Mouse (Mus musculus): ENCODE data around the gene Pard3. TPM values are rescaled to one million over a fixed set of nuclear protein-coding genes. Genes with fewer than 3 reads are reported as not detected.

Gene Pard3
- polyA plus RNA-seq, 1 experiment, result 51.2 TPM

GRCm38 (mm10) chr8:127377775-127378174, 314.1 kb downstream of the Pard3 start:
- Histone ChIP-seq H3K36me3 (ENCODE audit: control insufficient read depth, insufficient read depth, low read length) (no peaks in the 10 kb centered on the region; the same call in 1 of the 2 replicates), H3K4me3 (ENCODE audit: insufficient read depth, low read depth, low read length) (no peak overlapping the region), H3K4me1 (ENCODE audit: control insufficient read depth, insufficient read depth, low read length) (no peaks in the 10 kb centered on the region), H3K27me3 (replicated peaks; ENCODE audit: control insufficient read depth, insufficient read depth, low read length) (no peaks in the 10 kb centered on the region), H3K27ac (ENCODE audit: insufficient read depth, low read depth, low read length) (no peak overlapping the region; the same call in 1 of the 2 replicates)
- no peak for TF ChIP-seq CTCF (conservative IDR thresholded peaks at IDR 0.05; ENCODE audit: insufficient read depth, insufficient read length, low read depth, low read length)
- TF ChIP-seq POLR2A (IDR thresholded peaks at IDR 0.05; ENCODE audit: low read depth, low read length), result no peak
- whole genome bisulfite sequencing, result 19% methylated on average over 2 of the region's 2 CpGs
- no peak for DNase-seq

- DNase-seq, result no peak
These were observed 315.5 kb downstream of the Pard3 start for GRCm38 (mm10) chr8:127378994-127379858.

GRCm38 (mm10) chr8:127381259-127381658, 317.6 kb downstream of the Pard3 start:
- Histone ChIP-seq H3K4me1 (ENCODE audit: control insufficient read depth, insufficient read depth, low read length) (no peaks in the 10 kb centered on the region), H3K27me3 (replicated peaks; ENCODE audit: control insufficient read depth, insufficient read depth, low read length) (no peaks in the 10 kb centered on the region), H3K4me3 (ENCODE audit: insufficient read depth, low read depth, low read length) (no peak overlapping the region), H3K27ac (ENCODE audit: insufficient read depth, low read depth, low read length) (no peak overlapping the region), H3K36me3 (ENCODE audit: control insufficient read depth, insufficient read depth, low read length) (no peaks in the 10 kb centered on the region; the same call in none of the 2 replicates)
- no peak for TF ChIP-seq POLR2A (IDR thresholded peaks at IDR 0.05; ENCODE audit: low read depth, low read length)
- TF ChIP-seq CTCF (conservative IDR thresholded peaks at IDR 0.05; ENCODE audit: insufficient read depth, insufficient read length, low read depth, low read length), result no peak
- no peak for DNase-seq
- WGBS, result 96% methylated on average over 3 of the region's 3 CpGs

More at GRCm38 (mm10) chr8:127378994-127379858, 315.5 kb downstream of the Pard3 start:
- TF ChIP-seq CTCF (conservative IDR thresholded peaks at IDR 0.05; ENCODE audit: insufficient read depth, insufficient read length, low read depth, low read length) (no peak), POLR2A (IDR thresholded peaks at IDR 0.05; ENCODE audit: low read depth, low read length) (no peak)
- WGBS, result 81% methylated on average over 11 of the region's 11 CpGs
- Histone ChIP-seq H3K4me1 (ENCODE audit: control insufficient read depth, insufficient read depth, low read length) (no peaks in the 10 kb centered on the region), H3K36me3 (ENCODE audit: control insufficient read depth, insufficient read depth, low read length) (no peaks in the 10 kb centered on the region; the same call in none of the 2 replicates), H3K4me3 (ENCODE audit: insufficient read depth, low read depth, low read length) (no peak overlapping the region), H3K27me3 (replicated peaks; ENCODE audit: control insufficient read depth, insufficient read depth, low read length) (no peaks in the 10 kb centered on the region), H3K27ac (ENCODE audit: insufficient read depth, low read depth, low read length) (no peak overlapping the region)

- Histone ChIP-seq H3K27ac (ENCODE audit: insufficient read depth, low read depth, low read length) (no peak overlapping the region), H3K27me3 (replicated peaks; ENCODE audit: control insufficient read depth, insufficient read depth, low read length) (no peaks in the 10 kb centered on the region), H3K4me1 (ENCODE audit: control insufficient read depth, insufficient read depth, low read length) (no peaks in the 10 kb centered on the region), H3K36me3 (ENCODE audit: control insufficient read depth, insufficient read depth, low read length) (peaks cover 4% of the 10 kb centered on the region), H3K4me3 (ENCODE audit: insufficient read depth, low read depth, low read length) (no peak overlapping the region)
- DNase-seq, result no peak
- no peak for TF ChIP-seq POLR2A (IDR thresholded peaks at IDR 0.05; ENCODE audit: low read depth, low read length)
- TF ChIP-seq CTCF (conservative IDR thresholded peaks at IDR 0.05; ENCODE audit: insufficient read depth, insufficient read length, low read depth, low read length), result no peak
These were observed 329.0 kb downstream of the Pard3 start for GRCm38 (mm10) chr8:127392700-127393099.

GRCm38 (mm10) chr8:127395488-127395887, 331.8 kb downstream of the Pard3 start:
- H3K4me3 ChIP-seq (ENCODE audit: insufficient read depth, low read depth, low read length), result no peak overlapping the region
- TF ChIP-seq CTCF (conservative IDR thresholded peaks at IDR 0.05; ENCODE audit: insufficient read depth, insufficient read length, low read depth, low read length) (no peak), POLR2A (IDR thresholded peaks at IDR 0.05; ENCODE audit: low read depth, low read length) (no peak)
- 91% methylated on average over 4 of the region's 4 CpGs for WGBS
- no peaks in the 10 kb centered on the region for H3K27me3 ChIP-seq (replicated peaks; ENCODE audit: control insufficient read depth, insufficient read depth, low read length)
- H3K4me1 ChIP-seq (ENCODE audit: control insufficient read depth, insufficient read depth, low read length), result no peaks in the 10 kb centered on the region
- H3K27ac ChIP-seq (ENCODE audit: insufficient read depth, low read depth, low read length), result no peak overlapping the region
- DNase-seq, result no peak
- H3K36me3 ChIP-seq (ENCODE audit: control insufficient read depth, insufficient read depth, low read length), result no peaks in the 10 kb centered on the region; the same call in 1 of the 2 replicates

- peaks cover 5% of the 10 kb centered on the region; the same call in 1 of the 2 replicates for H3K4me1 ChIP-seq (ENCODE audit: control insufficient read depth, insufficient read depth, low read length)
- peak overlapping the region; percentile 39; the same call in 1 of the 2 replicates for H3K27ac ChIP-seq (ENCODE audit: insufficient read depth, low read depth, low read length)
These were observed 342.1 kb downstream of the Pard3 start for GRCm38 (mm10) chr8:127405815-127406214.

GRCm38 (mm10) chr8:127410606-127411005, 346.9 kb downstream of the Pard3 start:
- DNase-seq, result no peak
- no peak for TF ChIP-seq POLR2A (IDR thresholded peaks at IDR 0.05; ENCODE audit: low read depth, low read length)
- no peak for TF ChIP-seq CTCF (conservative IDR thresholded peaks at IDR 0.05; ENCODE audit: insufficient read depth, insufficient read length, low read depth, low read length)
- Histone ChIP-seq H3K4me1 (ENCODE audit: control insufficient read depth, insufficient read depth, low read length) (peaks cover 1% of the 10 kb centered on the region; the same call in 1 of the 2 replicates), H3K36me3 (ENCODE audit: control insufficient read depth, insufficient read depth, low read length) (peaks cover 2% of the 10 kb centered on the region), H3K4me3 (ENCODE audit: insufficient read depth, low read depth, low read length) (no peak overlapping the region), H3K27ac (ENCODE audit: insufficient read depth, low read depth, low read length) (no peak overlapping the region), H3K27me3 (replicated peaks; ENCODE audit: control insufficient read depth, insufficient read depth, low read length) (no peaks in the 10 kb centered on the region)
- 88% methylated on average over 12 of the region's 12 CpGs for WGBS

More at GRCm38 (mm10) chr8:127405815-127406214, 342.1 kb downstream of the Pard3 start:
- peak; percentile 76 for DNase-seq
- TF ChIP-seq CTCF (conservative IDR thresholded peaks at IDR 0.05; ENCODE audit: insufficient read depth, insufficient read length, low read depth, low read length), result no peak
- no peak for TF ChIP-seq POLR2A (IDR thresholded peaks at IDR 0.05; ENCODE audit: low read depth, low read length)
- Histone ChIP-seq H3K27me3 (replicated peaks; ENCODE audit: control insufficient read depth, insufficient read depth, low read length) (no peaks in the 10 kb centered on the region), H3K36me3 (ENCODE audit: control insufficient read depth, insufficient read depth, low read length) (peaks cover 4% of the 10 kb centered on the region), H3K4me3 (ENCODE audit: insufficient read depth, low read depth, low read length) (no peak overlapping the region)
